Mouse (Mus musculus) urinary bladder, postnatal 25 days (tissue): Measurements from ENCODE around the gene Pip4k2c.

Experiments
- DNase-seq: peaks from one replicate; pipeline ENCODE4 v3.0.0; 2022; ENCODE audit warnings: low spot score

Gene Pip4k2c

GRCm38 (mm10) chr10:127211414-127211854, at the start of gene Pip4k2c:
Gene Pip4k2c (minus strand): TSS chr10:127211585.
- DNase-seq, result peak; percentile 90

GRCm38 (mm10) chr10:127258489-127258888, 47.1 kb upstream of the Pip4k2c start:
- DNase-seq, result no peak

GRCm38 (mm10) chr10:127257790-127258189, 46.4 kb upstream of the Pip4k2c start:
- no peak for DNase-seq

- DNase-seq, result peak; percentile 27
Observed at GRCm38 (mm10) chr10:127255625-127256345, 44.4 kb upstream of the Pip4k2c start.

GRCm38 (mm10) chr10:127250810-127251209, 39.4 kb upstream of the Pip4k2c start:
- no peak for DNase-seq

- no peak for DNase-seq
Observed at GRCm38 (mm10) chr10:127238241-127238824, 26.9 kb upstream of the Pip4k2c start.

- DNase-seq, result no peak
Observed at GRCm38 (mm10) chr10:127236541-127236940, 25.2 kb upstream of the Pip4k2c start.

GRCm38 (mm10) chr10:127233141-127233540, 21.8 kb upstream of the Pip4k2c start:
- no peak for DNase-seq

GRCm38 (mm10) chr10:127231741-127232140, 20.4 kb upstream of the Pip4k2c start:
- no peak for DNase-seq

GRCm38 (mm10) chr10:127230693-127231092, 19.3 kb upstream of the Pip4k2c start:
- no peak for DNase-seq

GRCm38 (mm10) chr10:127228897-127229296, 17.5 kb upstream of the Pip4k2c start:
- DNase-seq, result peak; percentile 47

- no peak for DNase-seq
Observed at GRCm38 (mm10) chr10:127227163-127227562, 15.8 kb upstream of the Pip4k2c start.

- DNase-seq, result no peak
Observed at GRCm38 (mm10) chr10:127226318-127226895, 15.0 kb upstream of the Pip4k2c start.

GRCm38 (mm10) chr10:127225732-127226131, 14.3 kb upstream of the Pip4k2c start:
- DNase-seq, result no peak

- DNase-seq, result no peak
Observed at GRCm38 (mm10) chr10:127225213-127225612, 13.8 kb upstream of the Pip4k2c start.

- no peak for DNase-seq
Observed at GRCm38 (mm10) chr10:127218339-127218738, 7.0 kb upstream of the Pip4k2c start.

- no peak for DNase-seq
Observed at GRCm38 (mm10) chr10:127217177-127217576, 5.8 kb upstream of the Pip4k2c start.

GRCm38 (mm10) chr10:127216456-127216855, 5.1 kb upstream of the Pip4k2c start:
- DNase-seq, result no peak

GRCm38 (mm10) chr10:127214422-127214803, 3.0 kb upstream of the Pip4k2c start:
- DNase-seq, result no peak

- no peak for DNase-seq
Observed at GRCm38 (mm10) chr10:127213704-127214421, 2.5 kb upstream of the Pip4k2c start.

GRCm38 (mm10) chr10:127213272-127213671, 1.9 kb upstream of the Pip4k2c start:
- no peak for DNase-seq

GRCm38 (mm10) chr10:127210961-127211405, 402 bp downstream of the Pip4k2c start:
- no peak for DNase-seq
